17 mouse cellular contexts compared by ENCODE assay signal in genomic region chr13:20037436-20037835, GRCm38 (mm10).
"Had no signal": no experiment of that assay in that cellular context is flagged by ENCODE, and none has a peak within 500 bp of the region (broad histone marks: within the 10 kb centered on the region; RNA-seq: fewer than 3 reads in every experiment).

No protein-coding gene starts in this region.

- H3K36me3 ChIP-seq: liver, embryonic 15.5 days; lung, embryonic 15.5 days; midbrain, embryonic 13.5 days; midbrain, embryonic 15.5 days; neural tube, embryonic 12.5 days; stomach, embryonic 15.5 days had no signal

- H3K9me3 ChIP-seq: liver, embryonic 15.5 days; lung, embryonic 15.5 days; megakaryocyte, embryonic 14.5 days; midbrain, embryonic 13.5 days; midbrain, embryonic 15.5 days; neural tube, embryonic 12.5 days; stomach, embryonic 15.5 days had no signal

- H3K27me3 ChIP-seq: liver, embryonic 15.5 days; lung, embryonic 15.5 days; midbrain, embryonic 13.5 days; midbrain, embryonic 15.5 days; neural tube, embryonic 12.5 days; stomach, embryonic 15.5 days had no signal

- H3K4me3 ChIP-seq: liver, embryonic 15.5 days; lung, embryonic 15.5 days; megakaryocyte, embryonic 14.5 days; midbrain, embryonic 13.5 days; midbrain, embryonic 15.5 days; neural tube, embryonic 12.5 days; stomach, embryonic 15.5 days had no signal

- H3K4me1 ChIP-seq: liver, embryonic 15.5 days; megakaryocyte, embryonic 14.5 days; neural tube, embryonic 12.5 days; stomach, embryonic 15.5 days had no signal

- H3K27ac ChIP-seq: liver, embryonic 15.5 days; lung, embryonic 15.5 days; macrophage; midbrain, embryonic 13.5 days; midbrain, embryonic 15.5 days; neural tube, embryonic 12.5 days; stomach, embryonic 15.5 days; stomach, postnatal 0 days had no signal

- DNase-seq: liver, postnatal 0 days; lung, adult 2 months; lung, postnatal 14 days; lung, postnatal 36 days; right cerebral cortex, postnatal 25 days; thymus, adult 2 months; thymus, postnatal 25 days; thymus, postnatal 4 days had no signal
